Mouse (Mus musculus): ENCODE results near the gene Purb. TPM values are rescaled to one million over a fixed set of nuclear protein-coding genes. Genes with fewer than 3 reads are reported as not detected.
"Not testable (repeated sequence)": the region's sequence is repeated elsewhere in the genome, so short reads cannot be mapped to it uniquely, and the experiment has no call there.

Purb gene
- polyA plus RNA-seq, 1 experiment: 37.7 TPM

- Histone ChIP-seq H3K27ac (ENCODE audit: insufficient read depth, low read depth, low read length) (peak overlapping the region; percentile 93), H3K4me3 (ENCODE audit: insufficient read depth, low read length) (peak overlapping the region; percentile 89), H3K4me1 (ENCODE audit: control insufficient read depth, insufficient read depth, low read length) (peaks cover 11% of the 10 kb centered on the region)
- TF ChIP-seq CTCF (IDR thresholded peaks at IDR 0.05; ENCODE audit: low read depth, low read length) (no peak), POLR2A (IDR thresholded peaks at IDR 0.05; ENCODE audit: borderline replicate concordance, low read depth, low read length) (no peak)
Observed at GRCm38 (mm10) chr11:6474874-6475731, 614 bp downstream of the Purb start.

DNA sequence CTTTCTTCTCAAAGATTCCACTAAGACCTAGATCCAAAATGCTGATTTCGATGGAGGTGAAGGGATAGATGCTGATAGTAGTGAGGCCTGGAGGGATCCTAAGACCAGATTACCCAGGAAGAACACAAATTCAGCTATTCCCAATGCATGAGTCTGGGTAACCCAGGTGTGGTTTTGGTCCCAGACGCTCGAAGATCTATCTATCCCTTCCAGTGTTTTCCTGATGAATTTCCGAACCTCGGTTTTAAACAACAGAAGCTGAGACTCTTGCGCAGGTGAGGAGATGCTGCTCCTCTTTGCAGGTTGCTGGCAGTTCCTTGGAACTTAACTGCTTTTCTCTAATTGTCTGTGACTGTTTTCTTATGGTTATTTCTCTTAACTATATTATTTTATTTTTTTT, 1.3 kb downstream of the Purb start:
- Histone ChIP-seq H3K27ac (ENCODE audit: insufficient read depth, low read depth, low read length) (peak overlapping the region; percentile 93), H3K4me1 (ENCODE audit: control insufficient read depth, insufficient read depth, low read length) (peaks cover 14% of the 10 kb centered on the region), H3K4me3 (ENCODE audit: insufficient read depth, low read length) (peak overlapping the region; percentile 89)
- TF ChIP-seq CTCF (IDR thresholded peaks at IDR 0.05; ENCODE audit: low read depth, low read length) (no peak), POLR2A (IDR thresholded peaks at IDR 0.05; ENCODE audit: borderline replicate concordance, low read depth, low read length) (no peak)

GRCm38 (mm10) chr11:6472076-6472475, 3.6 kb downstream of the Purb start:
- TF ChIP-seq CTCF (IDR thresholded peaks at IDR 0.05; ENCODE audit: low read depth, low read length) (no peak), POLR2A (IDR thresholded peaks at IDR 0.05; ENCODE audit: borderline replicate concordance, low read depth, low read length) (no peak)
- peak overlapping the region; percentile 74 for H3K27ac ChIP-seq (ENCODE audit: insufficient read depth, low read depth, low read length)
- peaks cover 32% of the 10 kb centered on the region for H3K4me1 ChIP-seq (ENCODE audit: control insufficient read depth, insufficient read depth, low read length)
- peak overlapping the region; percentile 59 for H3K4me3 ChIP-seq (ENCODE audit: insufficient read depth, low read length)

DNA sequence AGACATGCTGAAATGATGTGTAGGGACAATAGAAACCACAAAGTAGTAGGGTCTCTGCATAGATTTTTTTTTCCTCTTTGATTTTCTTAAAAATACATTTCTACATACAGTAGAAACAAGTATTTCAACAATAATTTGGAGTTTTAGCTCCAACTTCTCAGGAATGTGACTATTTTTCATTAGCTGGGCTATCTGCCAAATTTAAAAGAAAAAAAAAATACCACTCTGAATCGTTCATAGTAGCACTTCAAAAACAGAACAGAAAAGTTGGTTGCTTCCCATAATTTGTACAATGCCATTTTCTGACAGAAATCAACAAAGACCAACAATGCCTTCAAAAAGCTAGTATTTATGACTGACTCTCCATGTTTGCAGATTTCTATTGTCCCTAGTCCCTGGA, 4.2 kb downstream of the Purb start:
- peak overlapping the region; percentile 81 for H3K27ac ChIP-seq (ENCODE audit: insufficient read depth, low read depth, low read length)
- peaks cover 36% of the 10 kb centered on the region for H3K4me1 ChIP-seq (ENCODE audit: control insufficient read depth, insufficient read depth, low read length)
- TF ChIP-seq POLR2A (IDR thresholded peaks at IDR 0.05; ENCODE audit: borderline replicate concordance, low read depth, low read length): no peak
- no peak for TF ChIP-seq CTCF (IDR thresholded peaks at IDR 0.05; ENCODE audit: low read depth, low read length)
- peak overlapping the region; percentile 39 for H3K4me3 ChIP-seq (ENCODE audit: insufficient read depth, low read length)

GRCm38 (mm10) chr11:6471054-6471453, 4.7 kb downstream of the Purb start:
- H3K4me3 ChIP-seq (ENCODE audit: insufficient read depth, low read length): peak overlapping the region; percentile 37
- no peak overlapping the region for H3K27ac ChIP-seq (ENCODE audit: insufficient read depth, low read depth, low read length)
- peaks cover 36% of the 10 kb centered on the region for H3K4me1 ChIP-seq (ENCODE audit: control insufficient read depth, insufficient read depth, low read length)
- TF ChIP-seq POLR2A (IDR thresholded peaks at IDR 0.05; ENCODE audit: borderline replicate concordance, low read depth, low read length) (no peak), CTCF (IDR thresholded peaks at IDR 0.05; ENCODE audit: low read depth, low read length) (no peak)

- H3K4me1 ChIP-seq (ENCODE audit: control insufficient read depth, insufficient read depth, low read length): peaks cover 49% of the 10 kb centered on the region
- TF ChIP-seq CTCF (IDR thresholded peaks at IDR 0.05; ENCODE audit: low read depth, low read length) (no peak), POLR2A (IDR thresholded peaks at IDR 0.05; ENCODE audit: borderline replicate concordance, low read depth, low read length) (no peak)
- no peak overlapping the region for H3K4me3 ChIP-seq (ENCODE audit: insufficient read depth, low read length)
- peak overlapping the region; percentile 32; the same call in 1 of the 2 replicates for H3K27ac ChIP-seq (ENCODE audit: insufficient read depth, low read depth, low read length)
Observed at GRCm38 (mm10) chr11:6468541-6468940, 7.2 kb downstream of the Purb start.

GRCm38 (mm10) chr11:6465122-6465521, 10.6 kb downstream of the Purb start:
- TF ChIP-seq CTCF (IDR thresholded peaks at IDR 0.05; ENCODE audit: low read depth, low read length) (peak; percentile 84), POLR2A (IDR thresholded peaks at IDR 0.05; ENCODE audit: borderline replicate concordance, low read depth, low read length) (no peak)
- H3K4me3 ChIP-seq (ENCODE audit: insufficient read depth, low read length): no peak overlapping the region
- H3K4me1 ChIP-seq (ENCODE audit: control insufficient read depth, insufficient read depth, low read length): peaks cover 42% of the 10 kb centered on the region
- H3K27ac ChIP-seq (ENCODE audit: insufficient read depth, low read depth, low read length): no peak overlapping the region

DNA sequence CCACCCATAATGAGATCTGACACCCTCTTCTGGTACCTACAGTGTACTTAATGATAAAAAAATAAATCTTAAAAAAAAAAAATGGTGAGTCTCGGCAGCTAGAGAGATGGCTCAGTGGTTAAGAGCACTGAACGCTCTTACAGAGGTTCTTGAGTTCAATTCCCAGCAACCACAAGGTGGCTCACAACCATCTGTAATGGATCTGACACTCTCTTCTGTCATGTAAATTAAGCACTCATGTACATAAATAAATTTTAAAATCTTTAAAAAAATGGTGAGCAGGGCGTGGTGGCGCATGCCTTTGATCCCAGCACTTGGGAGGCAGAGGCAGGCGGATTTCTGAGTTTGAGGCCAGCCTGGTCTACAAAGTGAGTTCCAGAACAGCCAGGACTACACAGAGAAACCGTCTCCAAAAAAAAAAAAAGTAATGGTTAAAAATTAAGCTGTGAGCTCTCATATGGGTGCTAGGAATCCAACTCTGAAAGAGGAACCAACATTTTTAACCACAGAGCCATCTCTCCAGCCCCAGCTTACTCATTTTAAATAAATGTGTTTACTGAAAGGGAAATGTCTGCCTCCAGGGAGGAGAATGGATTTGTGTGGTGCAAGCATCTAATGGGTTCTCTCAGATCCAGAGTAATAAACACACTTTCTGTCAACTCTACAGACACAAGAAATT, 12.4 kb downstream of the Purb start:
- Histone ChIP-seq H3K27ac (ENCODE audit: insufficient read depth, low read depth, low read length) (peak overlapping the region; percentile 76), H3K4me1 (ENCODE audit: control insufficient read depth, insufficient read depth, low read length) (peaks cover 31% of the 10 kb centered on the region), H3K4me3 (ENCODE audit: insufficient read depth, low read length) (no peak overlapping the region)
- no peak for TF ChIP-seq POLR2A (IDR thresholded peaks at IDR 0.05; ENCODE audit: borderline replicate concordance, low read depth, low read length)
- no peak for TF ChIP-seq CTCF (IDR thresholded peaks at IDR 0.05; ENCODE audit: low read depth, low read length)

DNA sequence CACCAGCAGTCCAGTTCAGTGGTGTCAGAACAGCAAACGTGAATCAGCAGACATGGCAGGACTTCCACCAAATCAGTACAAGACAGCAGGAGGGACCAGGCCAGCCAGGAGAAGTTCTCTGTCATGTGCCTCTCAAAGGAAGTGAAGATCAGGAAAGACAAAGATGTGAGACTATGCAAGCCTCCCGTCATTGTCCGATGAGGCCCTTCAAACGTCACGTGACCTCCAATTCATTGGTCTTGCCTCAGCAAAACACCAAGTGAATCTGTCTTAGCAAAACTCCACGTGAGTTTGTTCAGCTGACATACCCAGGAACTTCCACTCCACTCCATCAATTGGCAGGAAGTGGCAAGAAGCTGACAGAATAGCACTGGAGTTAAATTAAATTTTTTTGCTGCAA, 19.6 kb downstream of the Purb start:
- no peak overlapping the region for H3K4me3 ChIP-seq (ENCODE audit: insufficient read depth, low read length)
- no peak for TF ChIP-seq POLR2A (IDR thresholded peaks at IDR 0.05; ENCODE audit: borderline replicate concordance, low read depth, low read length)
- TF ChIP-seq CTCF (IDR thresholded peaks at IDR 0.05; ENCODE audit: low read depth, low read length): no peak
- peaks cover 15% of the 10 kb centered on the region for H3K4me1 ChIP-seq (ENCODE audit: control insufficient read depth, insufficient read depth, low read length)
- peak overlapping the region; percentile 66 for H3K27ac ChIP-seq (ENCODE audit: insufficient read depth, low read depth, low read length)

DNA sequence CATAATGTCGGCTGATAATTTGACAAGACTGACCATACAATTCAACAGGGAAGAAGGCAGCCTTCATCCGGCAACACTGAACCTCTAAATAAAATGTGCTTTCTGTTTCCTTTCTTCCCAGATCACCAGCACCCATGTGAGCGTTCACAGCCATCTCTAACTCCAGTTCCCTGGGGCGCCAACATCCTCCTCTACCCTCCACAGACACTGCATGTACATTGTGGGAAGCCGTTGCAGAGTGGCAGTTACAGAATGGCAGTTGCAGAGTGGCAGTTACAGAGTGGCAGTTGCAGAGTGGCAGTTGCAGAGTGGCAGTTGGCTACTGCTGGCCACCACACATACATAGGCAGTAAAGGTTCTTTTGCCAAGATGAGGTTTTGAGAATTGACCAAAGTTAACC, 27.6 kb downstream of the Purb start:
- not testable (repeated sequence) for H3K4me1 ChIP-seq (ENCODE audit: control insufficient read depth, insufficient read depth, low read length); H3K27ac ChIP-seq (ENCODE audit: insufficient read depth, low read depth, low read length); H3K4me3 ChIP-seq (ENCODE audit: insufficient read depth, low read length)
